Mouse (Mus musculus) MEL (cell line): ENCODE results near the gene Olfr860.

ENCODE experiments used
- CTCF ChIP-seq, 3 experiments: IDR thresholded peaks in 2 of 3; conservative IDR thresholded peaks in 1 of 3; 2 replicates each; pipeline ENCODE4 v1.5.1; 2011 to 2012; ENCODE audit warnings: low read length in 3 of 3, low read depth in 2 of 3, mild to moderate bottlenecking in 2 of 3, improper control_type of control experiment in 1 of 3, inconsistent platforms in 1 of 3, mixed read lengths in 1 of 3, moderate library complexity in 1 of 3; ENCODE audit not compliant: control insufficient read depth in 1 of 3, insufficient read depth in 1 of 3, poor library complexity in 1 of 3, severe bottlenecking in 1 of 3
- MEF2A ChIP-seq: IDR thresholded peaks from 2 replicates; pipeline ENCODE4 v1.6.1; 2014; ENCODE audit warnings: low read depth, mild to moderate bottlenecking, inconsistent platforms, low read length, improper control_type of control experiment; ENCODE audit not compliant: poor library complexity, insufficient replicate concordance, severe bottlenecking; ENCODE audit errors: extremely low read depth
- MYC ChIP-seq: IDR thresholded peaks from 2 replicates; pipeline ENCODE4 v1.6.1; 2011; ENCODE audit warnings: low read depth, mild to moderate bottlenecking, low read length, improper control_type of control experiment, moderate library complexity
- RAD21 ChIP-seq: IDR thresholded peaks from 2 replicates; pipeline ENCODE4 v1.6.1; 2011; ENCODE audit warnings: mild to moderate bottlenecking, low read depth, low read length, improper control_type of control experiment

GRCm38 (mm10) chr9:19887904-19888303 lies 38.4 kb upstream of the Olfr860 start, which contains the start of gene Olfr862:
- TF ChIP-seq CTCF (IDR thresholded peaks at IDR 0.05 in 2 of 3, conservative IDR thresholded peaks at IDR 0.05 in 1 of 3; ENCODE audit: control insufficient read depth in 1 of 3, insufficient read depth in 1 of 3, low read depth in 2 of 3, low read length in 3 of 3, poor library complexity in 1 of 3, severe bottlenecking in 1 of 3) (no peak), MEF2A (no peak), MYC (no peak), RAD21 (no peak)
